Mouse (Mus musculus): ENCODE measurements around the gene Gm7075. TPM values are rescaled to one million over a fixed set of nuclear protein-coding genes. Genes with fewer than 3 reads are reported as not detected.

Gm7075 gene
- polyA plus RNA-seq (2014; fragmentation: Illumina TruSeq; extraction: RNeasy Lipid Tissue Mini Kit (QIAGEN cat#74804); ENCODE audit: low read depth, low replicate concordance): not detected

GRCm38 (mm10) chr10:63421739-63422735 is at the start of gene Gm7075:
Gene Gm7075 (minus strand): TSS chr10:63421789.

DNA sequence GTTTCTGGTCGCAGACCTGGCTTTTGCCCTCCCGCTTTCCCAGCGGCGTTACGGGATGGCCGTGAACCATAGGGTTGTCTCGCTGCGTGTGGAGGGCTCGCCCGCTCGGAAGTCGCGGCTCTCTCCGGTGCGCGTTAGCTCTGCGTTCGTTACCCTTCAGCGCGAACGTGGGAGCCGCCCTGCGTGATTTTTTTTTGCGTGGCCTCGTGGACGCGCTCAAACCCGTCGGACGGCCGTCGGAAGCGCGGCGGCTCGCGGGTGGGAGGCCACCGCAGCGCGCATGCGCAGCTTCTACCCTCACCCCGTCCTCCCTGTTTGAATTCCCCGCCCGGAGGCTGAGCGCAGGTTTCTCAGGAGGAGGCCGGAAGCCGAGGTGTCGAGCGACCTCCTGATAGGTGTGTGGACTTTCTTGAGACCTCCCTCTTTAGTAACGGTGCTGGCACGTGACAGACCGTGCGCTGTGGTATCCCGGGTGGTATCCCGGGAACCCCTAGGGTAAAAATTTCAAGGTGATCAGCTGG is 8.3 kb upstream of the Gm7075 start, which contains the start of gene Ctnna3:
TSS of gene Ctnna3 (plus strand) at position 314 of the 521 bp plus-strand sequence.

DNA sequence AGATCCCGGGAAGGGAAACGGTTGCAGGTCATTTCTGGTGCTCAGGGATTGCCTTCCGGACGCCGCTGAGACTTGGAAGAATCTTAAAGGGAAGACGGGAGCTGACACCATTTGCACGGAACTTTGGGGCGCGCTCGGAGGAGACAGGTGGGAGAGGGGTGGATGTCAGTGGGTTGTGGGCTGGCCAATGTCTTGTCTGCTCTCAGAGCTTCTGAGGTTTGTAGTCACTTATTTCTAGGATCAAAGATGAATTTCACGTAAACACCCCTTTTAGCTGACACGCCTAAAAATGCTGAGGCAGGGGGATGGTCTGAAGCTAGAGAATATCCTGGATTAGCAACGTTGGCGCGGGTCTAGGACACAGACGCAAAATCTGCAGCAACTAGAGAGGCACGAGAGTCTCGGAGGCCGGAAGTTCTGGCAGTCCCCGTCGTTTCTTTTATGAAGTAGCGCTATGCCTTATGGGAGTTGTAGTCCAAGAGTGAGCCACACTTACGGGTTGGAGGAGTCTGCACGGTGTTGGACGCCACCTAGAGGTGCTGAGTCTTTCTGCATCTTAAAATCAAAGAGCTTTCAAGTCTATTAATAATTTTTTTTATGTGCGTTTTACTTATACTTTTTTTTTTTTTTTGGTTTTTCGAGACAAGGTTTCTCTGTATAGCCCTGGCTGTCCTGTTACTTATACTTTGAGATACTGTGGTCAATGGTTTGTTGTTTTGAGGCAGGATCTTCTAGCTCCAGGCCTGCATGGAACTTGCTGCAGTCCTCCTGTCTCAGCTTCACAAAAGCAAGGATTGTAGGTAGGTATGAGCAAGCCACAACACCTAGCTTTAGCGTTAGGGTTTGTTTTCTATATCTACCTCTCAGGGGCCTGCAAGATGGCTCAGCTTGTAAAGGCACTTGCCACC is 39.0 kb downstream of the Gm7075 start, which contains the start of gene Dnajc12:
TSS of gene Dnajc12 (plus strand) at position 72 of the 908 bp plus-strand sequence.

GRCm38 (mm10) chr10:63381498-63382280 is 39.9 kb downstream of the Gm7075 start, which contains the start of gene Sirt1:
Gene Sirt1 (minus strand): TSS chr10:63381704.

Other genes starting within 250 kb of the Gm7075 start
- not detected for gene Mypn, start 217.8 kb downstream of the Gm7075 start, polyA plus RNA-seq (2014; fragmentation: Illumina TruSeq; extraction: RNeasy Lipid Tissue Mini Kit (QIAGEN cat#74804); ENCODE audit: low read depth, low replicate concordance)
- 183 TPM for gene Herc4, start 178.0 kb downstream of the Gm7075 start, polyA plus RNA-seq (2014; fragmentation: Illumina TruSeq; extraction: RNeasy Lipid Tissue Mini Kit (QIAGEN cat#74804); ENCODE audit: low read depth, low replicate concordance)
- gene Sirt1, start 40.1 kb downstream of the Gm7075 start, polyA plus RNA-seq (2014; fragmentation: Illumina TruSeq; extraction: RNeasy Lipid Tissue Mini Kit (QIAGEN cat#74804); ENCODE audit: low read depth, low replicate concordance): 60.0 TPM
- gene Dnajc12, start 39.3 kb downstream of the Gm7075 start, polyA plus RNA-seq (2014; fragmentation: Illumina TruSeq; extraction: RNeasy Lipid Tissue Mini Kit (QIAGEN cat#74804); ENCODE audit: low read depth, low replicate concordance): 109 TPM
- 0.44 TPM for gene Ctnna3, start 8.3 kb upstream of the Gm7075 start, polyA plus RNA-seq (2014; fragmentation: Illumina TruSeq; extraction: RNeasy Lipid Tissue Mini Kit (QIAGEN cat#74804); ENCODE audit: low read depth, low replicate concordance)

Measured in kidney, adult 10 weeks (tissue).